Mouse (Mus musculus) heart, embryonic 12.5 days (tissue): ENCODE data around the gene Grn. TPM values are rescaled to one million over a fixed set of nuclear protein-coding genes. Genes with fewer than 3 reads are reported as not detected.
A peak's percentile ranks its signal among the peaks of the same experiment; 100 is the strongest.
"Not testable (repeated sequence)": the region's sequence is repeated elsewhere in the genome, so short reads cannot be mapped to it uniquely, and the experiment has no call there.

Source experiments
- ATAC-seq: fragments of 200-750 bp; cut with Nextera tagmentation; 2 replicates; pipeline ENCODE4 v1.8.0; 2017; ENCODE audit warnings: moderate TSS enrichment, moderate library complexity; ENCODE audit not compliant: insufficient number of reproducible peaks, low FRiP score
- H3K27ac ChIP-seq: fragments of 300-500 bp; sonication (generic); 2 replicates; pipeline ENCODE4 v1.5.1; 2016; ENCODE audit warnings: mild to moderate bottlenecking, moderate library complexity; ENCODE audit not compliant: poor library complexity, severe bottlenecking
- H3K27me3 ChIP-seq: fragments of 300-500 bp; sonication (generic); replicated peaks from 2 replicates; pipeline ENCODE4 v1.6.1; 2016; ENCODE audit warnings: mild to moderate bottlenecking, moderate library complexity
- H3K36me3 ChIP-seq: fragments of 300-500 bp; sonication (generic); 2 replicates; pipeline ENCODE4 v1.6.1; 2016; ENCODE audit warnings: mild to moderate bottlenecking, moderate library complexity
- H3K4me1 ChIP-seq: fragments of 300-500 bp; sonication (generic); replicated peaks from 2 replicates; pipeline ENCODE4 v1.6.1; 2016; ENCODE audit warnings: mild to moderate bottlenecking
- H3K4me2 ChIP-seq: fragments of 300-500 bp; sonication (generic); 2 replicates; pipeline ENCODE4 v1.6.1; 2016; ENCODE audit warnings: mild to moderate bottlenecking, moderate library complexity
- H3K4me3 ChIP-seq: fragments of 300-500 bp; sonication (generic); 2 replicates; pipeline ENCODE4 v1.5.1; 2016; ENCODE audit warnings: mild to moderate bottlenecking
- H3K9ac ChIP-seq: fragments of 300-500 bp; sonication (generic); 2 replicates; pipeline ENCODE4 v1.6.1; 2016; ENCODE audit warnings: mild to moderate bottlenecking, moderate library complexity
- H3K9me3 ChIP-seq: fragments of 300-500 bp; sonication (generic); replicated peaks from 2 replicates; pipeline ENCODE4 v1.6.1; 2016; ENCODE audit warnings: mild to moderate bottlenecking, moderate library complexity
- WGBS: fragments of 180-500 bp; shearing (Covaris S2); methylation state at CpG from one replicate; pipeline ENCODE4 v1.1.7; 2016; 5-methylcytosine and 5-hydroxymethylcytosine counted together
- polyA plus RNA-seq: library from polyadenylated mRNA; unstranded; fragments of >200 nt; fragmentation: Nextera tagmentation; extraction: Ambion mirVana; gene quantifications from 2 replicates; pipeline ENCODE4 v1.2.1, GENCODE M21; 2016

The Grn gene
- 189 and 191 TPM in 2 replicates for polyA plus RNA-seq

DNA sequence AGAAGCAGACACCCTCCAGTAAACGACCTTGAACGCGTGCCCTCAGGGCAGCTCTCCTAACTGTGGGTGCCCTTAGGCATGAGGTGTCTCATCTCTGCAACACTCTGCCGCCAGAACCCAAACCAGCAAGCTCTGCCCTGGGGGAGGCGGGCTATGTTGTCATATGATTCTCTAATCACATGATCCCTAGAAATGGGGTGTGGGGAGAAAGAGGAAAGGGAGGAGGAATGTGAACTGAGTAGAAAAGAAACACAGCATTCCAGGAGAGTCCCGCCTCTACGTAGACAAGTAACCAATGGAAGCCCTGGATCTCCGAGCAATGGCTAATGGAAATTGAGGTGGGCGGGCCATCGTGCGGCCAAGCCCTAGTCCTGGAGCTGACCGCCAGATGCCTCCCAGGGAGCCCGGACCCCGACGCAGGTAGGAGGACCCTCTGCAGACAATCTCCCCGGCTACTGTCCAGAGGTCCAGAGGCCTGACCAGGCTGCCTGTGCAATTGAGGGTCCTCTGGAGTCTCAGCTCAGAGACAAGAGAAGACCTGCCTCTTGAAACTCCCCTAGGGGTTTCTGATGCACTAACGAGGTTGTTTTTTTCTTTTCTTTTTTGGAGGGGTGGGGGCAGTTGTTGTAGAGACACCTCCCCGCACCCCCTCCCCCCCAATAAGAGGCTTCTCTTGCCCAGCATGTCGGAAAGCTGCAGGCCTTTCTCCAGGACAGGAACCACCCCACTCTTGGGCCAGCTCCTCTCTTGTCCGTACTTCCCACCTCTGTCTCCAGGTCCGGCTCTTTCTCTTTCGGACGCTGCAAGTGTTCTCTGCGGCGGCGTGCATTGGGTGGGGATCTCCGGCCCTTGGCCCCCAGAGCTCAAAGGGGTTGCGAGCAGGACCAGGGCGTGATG is at the start of gene Grn:
TSS of gene Grn (plus strand) at position 195 of the 897 bp plus-strand sequence.
- peak within 1 kb of the TSS; percentile 84 for H3K4me2 ChIP-seq
- H3K4me1 ChIP-seq: peaks cover 26% of the 10 kb centered on the region
- H3K27me3 ChIP-seq: no peaks in the 10 kb centered on the region
- under 1% methylated on average over 28 of the region's 29 CpGs for WGBS
- H3K9ac ChIP-seq: peak within 1 kb of the TSS; percentile 71
- ATAC-seq: peak; percentile 93
- peaks cover 22% of the 10 kb centered on the region for H3K36me3 ChIP-seq
- H3K27ac ChIP-seq: peak within 1 kb of the TSS; percentile 83
- H3K4me3 ChIP-seq: peak within 1 kb of the TSS; percentile 72
- H3K9me3 ChIP-seq: no peaks in the 10 kb centered on the region

DNA sequence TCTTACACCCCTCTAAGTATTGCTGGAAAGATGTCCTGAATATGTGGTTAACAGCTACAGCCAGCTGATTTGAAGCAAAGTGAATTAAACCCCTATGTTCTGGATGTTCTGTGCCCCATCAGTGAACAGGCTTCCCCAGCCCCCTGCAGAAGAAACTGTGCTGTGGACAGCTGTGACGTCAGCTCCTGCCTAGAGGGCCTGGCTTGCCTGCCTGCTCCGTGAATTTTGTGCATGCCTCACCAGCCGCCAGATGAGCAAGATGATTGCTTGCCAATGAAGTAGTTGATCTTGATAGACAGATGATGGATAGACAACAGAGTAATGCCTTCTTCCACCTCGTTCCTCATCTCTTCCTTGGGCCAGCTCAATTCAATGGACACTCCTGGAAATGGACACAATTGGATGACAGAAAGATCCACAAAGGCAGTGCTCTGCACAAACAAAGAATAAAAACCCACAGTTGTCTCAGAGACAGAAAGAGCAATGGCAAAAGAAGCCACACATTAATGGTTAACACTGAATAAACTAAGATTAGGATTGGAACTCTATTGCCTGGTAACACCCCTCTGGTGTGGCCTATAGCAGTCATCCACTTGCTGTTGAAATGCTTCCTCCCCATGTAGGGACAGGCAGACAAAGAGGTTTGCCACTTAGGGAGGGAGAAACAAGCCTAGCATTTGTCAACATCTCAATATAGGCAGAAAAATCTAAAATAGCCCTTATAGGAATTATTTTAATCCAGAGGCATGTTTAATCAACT is 48.6 kb upstream of the Grn start:
- Histone ChIP-seq H3K27ac (no peak overlapping the region), H3K9me3 (peaks cover 6% of the 10 kb centered on the region; the same call in 1 of the 2 replicates), H3K4me3 (no peak overlapping the region), H3K4me2 (no peak overlapping the region), H3K4me1 (peaks cover 3% of the 10 kb centered on the region; the same call in 1 of the 2 replicates), H3K27me3 (0 out of 2 replicates have a peak, but pooled peaks cover 3% of the 10 kb centered on the region), H3K36me3 (no peaks in the 10 kb centered on the region), H3K9ac (no peak overlapping the region)
- WGBS: 46% methylated on average over 4 of the region's 4 CpGs
- ATAC-seq: no peak

DNA sequence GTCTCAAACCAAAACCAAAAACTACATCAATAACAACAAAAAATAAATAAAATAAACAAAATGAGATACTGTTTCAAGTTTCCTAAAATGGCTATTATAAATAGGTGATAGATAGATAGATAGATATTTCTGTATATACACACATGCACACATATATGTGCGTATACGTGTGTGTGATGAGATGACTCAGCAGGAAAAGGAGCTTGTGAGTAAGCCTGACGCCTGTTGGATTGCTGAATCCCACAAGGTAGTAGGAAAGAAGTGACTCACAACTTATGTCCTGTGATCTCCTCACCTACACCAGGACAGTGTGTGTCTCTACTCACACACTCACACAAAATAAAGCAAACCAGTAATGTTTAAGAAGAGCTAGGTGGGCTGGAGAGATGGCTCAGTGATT is 47.3 kb upstream of the Grn start:
- H3K4me3 ChIP-seq: no peak overlapping the region
- peaks cover 6% of the 10 kb centered on the region; the same call in 1 of the 2 replicates for H3K9me3 ChIP-seq
- H3K4me1 ChIP-seq: no peaks in the 10 kb centered on the region
- H3K4me2 ChIP-seq: no peak overlapping the region
- H3K9ac ChIP-seq: no peak overlapping the region
- H3K27ac ChIP-seq: no peak overlapping the region
- H3K36me3 ChIP-seq: no peaks in the 10 kb centered on the region
- no peak for ATAC-seq
- 0 out of 2 replicates have a peak, but pooled peaks cover 3% of the 10 kb centered on the region for H3K27me3 ChIP-seq
- 80% methylated on average over 3 of the region's 3 CpGs for WGBS

DNA sequence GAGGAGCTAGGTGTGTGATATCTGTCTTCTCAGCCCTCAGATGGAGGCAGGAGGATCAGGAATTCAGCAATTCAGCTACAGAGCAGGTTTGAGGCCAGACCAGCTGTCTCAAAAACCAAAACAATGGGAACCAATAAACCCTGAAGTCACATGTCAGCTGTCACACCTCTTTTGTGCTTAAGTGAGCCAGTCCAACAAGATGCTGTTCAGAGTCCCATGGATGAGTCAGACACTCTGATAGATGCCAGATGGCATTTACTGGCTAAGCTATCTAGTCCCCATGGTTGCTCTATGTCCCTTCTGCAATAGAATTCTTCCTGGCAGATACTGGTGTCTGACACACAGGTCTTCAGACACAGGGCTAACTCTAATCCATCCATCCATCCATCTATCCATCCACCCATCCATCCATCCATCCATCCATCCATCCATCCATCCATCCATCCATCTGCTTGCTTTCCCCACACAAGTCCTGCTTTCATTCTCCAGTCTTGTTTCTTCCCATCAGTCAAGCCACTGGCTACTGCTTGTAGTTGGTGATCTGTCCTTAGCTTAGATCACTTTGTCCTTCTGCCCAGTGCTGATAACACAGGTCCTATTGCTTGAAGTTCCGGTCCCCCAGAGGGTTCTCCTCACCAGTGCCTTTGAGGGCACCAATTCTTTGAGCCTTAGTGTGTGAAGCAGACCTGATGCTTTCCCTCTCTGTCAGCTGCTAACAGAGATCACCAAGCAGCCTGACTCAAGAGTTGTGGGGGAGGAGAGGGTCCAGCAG is 46.6 kb upstream of the Grn start:
- Histone ChIP-seq H3K27ac (no peak overlapping the region), H3K9me3 (peaks cover 6% of the 10 kb centered on the region; the same call in 1 of the 2 replicates), H3K4me1 (no peaks in the 10 kb centered on the region), H3K36me3 (no peaks in the 10 kb centered on the region), H3K4me2 (no peak overlapping the region), H3K9ac (no peak overlapping the region), H3K27me3 (0 out of 2 replicates have a peak, but pooled peaks cover 3% of the 10 kb centered on the region), H3K4me3 (no peak overlapping the region)
- 61% methylated on average over 1 of the region's 1 CpGs for WGBS
- peak; percentile 59 for ATAC-seq

GRCm38 (mm10) chr11:102384418-102384817 is 45.7 kb upstream of the Grn start:
- Histone ChIP-seq H3K4me2 (no peak overlapping the region), H3K4me3 (no peak overlapping the region), H3K9me3 (no peaks in the 10 kb centered on the region), H3K4me1 (no peaks in the 10 kb centered on the region), H3K36me3 (no peaks in the 10 kb centered on the region), H3K27me3 (no peaks in the 10 kb centered on the region), H3K27ac (no peak overlapping the region), H3K9ac (no peak overlapping the region)
- no peak for ATAC-seq
- WGBS: 58% methylated on average over 2 of the region's 2 CpGs

- Histone ChIP-seq H3K9ac (no peak overlapping the region), H3K27ac (no peak overlapping the region), H3K36me3 (no peaks in the 10 kb centered on the region), H3K4me1 (no peaks in the 10 kb centered on the region), H3K27me3 (no peaks in the 10 kb centered on the region), H3K9me3 (no peaks in the 10 kb centered on the region), H3K4me3 (no peak overlapping the region), H3K4me2 (no peak overlapping the region)
- no peak for ATAC-seq
- WGBS: 44% methylated on average over 4 of the region's 4 CpGs
Observed at GRCm38 (mm10) chr11:102385075-102385474, 45.0 kb upstream of the Grn start.

DNA sequence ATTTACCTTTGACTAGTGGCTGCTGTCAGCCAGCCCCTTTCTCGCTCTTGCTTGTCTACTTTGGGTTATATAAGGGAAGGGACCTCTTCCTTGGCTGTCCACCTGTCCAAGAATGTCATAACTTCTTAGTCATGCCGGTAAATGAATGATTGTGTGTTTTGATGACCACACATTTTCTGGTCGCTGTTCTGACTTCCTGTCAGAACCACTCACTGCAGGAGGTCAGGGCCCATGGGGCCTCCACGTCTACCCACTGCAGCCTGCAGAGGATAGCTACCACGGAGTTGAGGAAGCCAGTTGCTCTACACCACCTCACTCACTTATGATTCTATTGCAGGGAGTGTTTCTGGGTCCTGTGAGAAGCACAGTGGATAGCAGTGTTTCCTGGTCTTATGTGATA is 44.0 kb upstream of the Grn start:
- Histone ChIP-seq H3K4me1 (no peaks in the 10 kb centered on the region), H3K4me2 (no peak overlapping the region), H3K9me3 (no peaks in the 10 kb centered on the region), H3K36me3 (no peaks in the 10 kb centered on the region), H3K9ac (no peak overlapping the region), H3K4me3 (no peak overlapping the region), H3K27me3 (no peaks in the 10 kb centered on the region), H3K27ac (no peak overlapping the region)
- ATAC-seq: no peak
- 52% methylated on average over 5 of the region's 5 CpGs for WGBS

DNA sequence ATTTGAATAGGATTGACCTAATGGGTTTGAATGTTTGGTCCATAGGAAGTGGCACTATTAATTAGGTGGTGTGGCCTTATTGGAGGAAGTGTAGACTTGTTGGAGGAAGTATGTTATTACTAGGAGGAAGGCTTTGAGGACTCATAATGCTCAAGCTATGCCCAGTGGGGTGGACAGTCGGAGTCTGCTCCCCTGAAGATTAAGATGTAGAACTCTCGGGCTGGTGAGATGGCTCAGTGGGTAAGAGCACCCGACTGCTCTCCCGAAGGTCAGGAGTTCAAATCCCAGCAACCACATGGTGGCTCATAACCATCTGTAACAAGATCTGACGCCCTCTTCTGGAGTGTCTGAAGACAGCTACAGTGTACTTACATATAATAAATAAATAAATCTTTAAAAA is 40.7 kb upstream of the Grn start:
- H3K9me3 ChIP-seq, H3K27me3 ChIP-seq, H3K9ac ChIP-seq, H3K4me3 ChIP-seq, ATAC-seq, H3K36me3 ChIP-seq, H3K4me2 ChIP-seq, H3K27ac ChIP-seq: not testable (repeated sequence)
- 89% methylated on average over 4 of the region's 5 CpGs for WGBS
- peaks cover 19% of the 10 kb centered on the region for H3K4me1 ChIP-seq

- whole genome bisulfite sequencing: 15% methylated on average over 15 of the region's 15 CpGs
- no peaks in the 10 kb centered on the region for H3K9me3 ChIP-seq
- no peaks in the 10 kb centered on the region for H3K36me3 ChIP-seq
- H3K27ac ChIP-seq: no peak overlapping the region
- H3K4me1 ChIP-seq: peaks cover 24% of the 10 kb centered on the region
- H3K27me3 ChIP-seq: peaks cover 33% of the 10 kb centered on the region
- no peak overlapping the region for H3K9ac ChIP-seq
- peak overlapping the region; percentile 41 for H3K4me3 ChIP-seq
- H3K4me2 ChIP-seq: peak overlapping the region; percentile 89
- peak; percentile 34 for ATAC-seq
Observed at GRCm38 (mm10) chr11:102392441-102393237, 37.5 kb upstream of the Grn start.

DNA sequence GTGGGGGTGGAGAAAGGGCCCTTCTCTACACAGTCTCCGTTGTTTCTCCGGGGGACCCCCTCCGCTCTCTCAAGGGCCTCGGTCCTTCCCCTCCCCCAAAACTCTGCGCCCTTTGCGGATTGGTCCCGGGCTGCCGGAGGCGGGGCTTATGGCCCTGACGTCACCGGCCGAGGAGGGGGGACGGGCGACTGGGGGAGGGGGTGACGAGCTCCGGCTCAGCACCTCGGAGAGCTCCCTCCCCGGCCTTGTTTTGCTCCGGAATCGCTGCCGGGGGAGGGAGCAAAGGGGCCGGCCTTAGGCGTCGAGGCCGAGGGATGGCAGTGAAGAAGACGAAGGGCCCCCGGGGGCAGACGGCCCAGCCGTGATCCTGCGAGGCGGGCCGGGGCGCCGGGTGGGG is 36.9 kb upstream of the Grn start, which contains the start of gene Rundc3a:
TSS of gene Rundc3a (plus strand) at position 166 of the 397 bp plus-strand sequence.
- Histone ChIP-seq H3K4me3 (peak within 1 kb of the TSS; percentile 41), H3K36me3 (no peaks in the 10 kb centered on the region), H3K4me1 (peaks cover 24% of the 10 kb centered on the region), H3K27me3 (peaks cover 39% of the 10 kb centered on the region), H3K9ac (peak within 1 kb of the TSS; percentile 49; the same call in 1 of the 2 replicates), H3K9me3 (no peaks in the 10 kb centered on the region), H3K4me2 (peak within 1 kb of the TSS; percentile 89), H3K27ac (no peak within 1 kb of the TSS)
- under 1% methylated on average over 32 of the region's 34 CpGs for WGBS
- ATAC-seq: peak; percentile 81
